Mouse (Mus musculus): Measurements from ENCODE around the gene Lhx4.

The Lhx4 gene

GRCm38 (mm10) chr1:155742411-155743363, 8.8 kb downstream of the Lhx4 start:
- DNase-seq (ENCODE audit: low read depth, low spot score) = peak; percentile 53

- peak; percentile 80 for DNase-seq (ENCODE audit: low read depth, low spot score)
Observed at GRCm38 (mm10) chr1:155741988-155742387, 9.5 kb downstream of the Lhx4 start.

GRCm38 (mm10) chr1:155741378-155741945, 10.0 kb downstream of the Lhx4 start:
- DNase-seq (ENCODE audit: low read depth, low spot score) = no peak

- peak; percentile 71 for DNase-seq (ENCODE audit: low read depth, low spot score)
Observed at GRCm38 (mm10) chr1:155740622-155741377, 10.7 kb downstream of the Lhx4 start.

GRCm38 (mm10) chr1:155737809-155738383, 13.6 kb downstream of the Lhx4 start:
- DNase-seq (ENCODE audit: low read depth, low spot score) = peak; percentile 16

- peak; percentile 62 for DNase-seq (ENCODE audit: low read depth, low spot score)
Observed at GRCm38 (mm10) chr1:155737017-155737808, 14.3 kb downstream of the Lhx4 start.

- DNase-seq (ENCODE audit: low read depth, low spot score) = peak; percentile 54
Observed at GRCm38 (mm10) chr1:155736096-155736825, 15.2 kb downstream of the Lhx4 start.

- DNase-seq (ENCODE audit: low read depth, low spot score) = peak; percentile 41
Observed at GRCm38 (mm10) chr1:155731156-155731555, 20.3 kb downstream of the Lhx4 start.

- no peak for DNase-seq (ENCODE audit: low read depth, low spot score)
Observed at GRCm38 (mm10) chr1:155729113-155729795, 22.2 kb downstream of the Lhx4 start.

GRCm38 (mm10) chr1:155727830-155728229, 23.7 kb downstream of the Lhx4 start:
- no peak for DNase-seq (ENCODE audit: low read depth, low spot score)

- DNase-seq (ENCODE audit: low read depth, low spot score) = no peak
Observed at GRCm38 (mm10) chr1:155725876-155726275, 25.6 kb downstream of the Lhx4 start.

- no peak for DNase-seq (ENCODE audit: low read depth, low spot score)
Observed at GRCm38 (mm10) chr1:155724301-155724700, 27.2 kb downstream of the Lhx4 start.

- DNase-seq (ENCODE audit: low read depth, low spot score) = peak; percentile 67
Observed at GRCm38 (mm10) chr1:155722185-155722584, 29.3 kb downstream of the Lhx4 start.

GRCm38 (mm10) chr1:155721443-155721842, 30.0 kb downstream of the Lhx4 start:
- peak; percentile 68 for DNase-seq (ENCODE audit: low read depth, low spot score)

- DNase-seq (ENCODE audit: low read depth, low spot score) = no peak
Observed at GRCm38 (mm10) chr1:155720006-155720405, 31.5 kb downstream of the Lhx4 start.

GRCm38 (mm10) chr1:155718851-155719250, 32.6 kb downstream of the Lhx4 start:
- no peak for DNase-seq (ENCODE audit: low read depth, low spot score)

- DNase-seq (ENCODE audit: low read depth, low spot score) = peak; percentile 51
Observed at GRCm38 (mm10) chr1:155717301-155717700, 34.2 kb downstream of the Lhx4 start.

GRCm38 (mm10) chr1:155715366-155715765, 36.1 kb downstream of the Lhx4 start:
- DNase-seq (ENCODE audit: low read depth, low spot score) = no peak

GRCm38 (mm10) chr1:155713306-155713705, 38.2 kb downstream of the Lhx4 start:
- DNase-seq (ENCODE audit: low read depth, low spot score) = no peak

- DNase-seq (ENCODE audit: low read depth, low spot score) = no peak
Observed at GRCm38 (mm10) chr1:155704182-155704581, 47.3 kb downstream of the Lhx4 start.

Measured in R1 (cell line).